Mouse (Mus musculus) kidney, adult 10 weeks (tissue): ENCODE measurements around the gene Bicdl1. TPM values are rescaled to one million over a fixed set of nuclear protein-coding genes. Genes with fewer than 3 reads are reported as not detected.

ENCODE experiments used
- polyA plus RNA-seq: library from polyadenylated mRNA; stranded (reverse); fragments of 350-450 nt; fragmentation: Illumina TruSeq; extraction: RNeasy Lipid Tissue Mini Kit (QIAGEN cat#74804); gene quantifications from one replicate; pipeline ENCODE4 v1.2.3, GENCODE M21; 2014; ENCODE audit warnings: low read depth, low replicate concordance

Bicdl1 gene
- polyA plus RNA-seq = 2.9 TPM

GRCm38 (mm10) chr5:115731001-115731731, at the start of gene Bicdl1:
Bicdl1 (minus strand) TSS chr5:115731621.

GRCm38 (mm10) chr5:115631505-115632357, 99.7 kb downstream of the Bicdl1 start, which contains the start of gene Rab35:
Rab35 (plus strand) TSS chr5:115631908.

Other genes starting within 250 kb of the Bicdl1 start
- gene Sirt4, start 246.9 kb downstream of the Bicdl1 start, polyA plus RNA-seq = 8.0 TPM
- gene Pxn, start 224.9 kb downstream of the Bicdl1 start, polyA plus RNA-seq = 7.6 TPM
- 26.8 TPM for gene Rplp0, start 172.2 kb downstream of the Bicdl1 start, polyA plus RNA-seq
- 1.7 TPM for gene Gcn1l1, start 166.4 kb downstream of the Bicdl1 start, polyA plus RNA-seq
- 13.2 TPM for gene Rab35, start 99.7 kb downstream of the Bicdl1 start, polyA plus RNA-seq
- gene Cit, start 113.7 kb upstream of the Bicdl1 start, polyA plus RNA-seq = 1.1 TPM